Mouse (Mus musculus): ENCODE results near the gene Gpr62. TPM values are rescaled to one million over a fixed set of nuclear protein-coding genes. Genes with fewer than 3 reads are reported as not detected.
A peak's percentile ranks its signal among the peaks of the same experiment; 100 is the strongest.
"Not testable (repeated sequence)": the region's sequence is repeated elsewhere in the genome, so short reads cannot be mapped to it uniquely, and the experiment has no call there.

The Gpr62 gene
- polyA plus RNA-seq, 1 experiment from 2014 or later = 0.11 TPM

GRCm38 (mm10) chr9:106487602-106488001, 21.9 kb upstream of the Gpr62 start:
- not testable (repeated sequence) for H3K27me3 ChIP-seq (replicated peaks; ENCODE audit: control insufficient read depth, insufficient read depth, low read length); H3K4me3 ChIP-seq (ENCODE audit: low read depth, low read length); H3K27ac ChIP-seq (ENCODE audit: low read depth, low read length); H3K9me3 ChIP-seq (ENCODE audit: control insufficient read depth, low read length); ATAC-seq (replicated peaks; ENCODE audit: low FRiP score); H3K4me2 ChIP-seq; DNase-seq (ENCODE audit: low spot score); H3K9ac ChIP-seq (ENCODE audit: low read depth, low read length); H3K4me1 ChIP-seq (replicated peaks; ENCODE audit: control insufficient read depth, insufficient read depth, low read length)
- WGBS = 78% methylated on average over 6 of the region's 6 CpGs
- H3K36me3 ChIP-seq (ENCODE audit: control insufficient read depth, insufficient read depth, low read length) = peaks cover 24% of the 10 kb centered on the region; the same call in 1 of the 2 replicates

DNA sequence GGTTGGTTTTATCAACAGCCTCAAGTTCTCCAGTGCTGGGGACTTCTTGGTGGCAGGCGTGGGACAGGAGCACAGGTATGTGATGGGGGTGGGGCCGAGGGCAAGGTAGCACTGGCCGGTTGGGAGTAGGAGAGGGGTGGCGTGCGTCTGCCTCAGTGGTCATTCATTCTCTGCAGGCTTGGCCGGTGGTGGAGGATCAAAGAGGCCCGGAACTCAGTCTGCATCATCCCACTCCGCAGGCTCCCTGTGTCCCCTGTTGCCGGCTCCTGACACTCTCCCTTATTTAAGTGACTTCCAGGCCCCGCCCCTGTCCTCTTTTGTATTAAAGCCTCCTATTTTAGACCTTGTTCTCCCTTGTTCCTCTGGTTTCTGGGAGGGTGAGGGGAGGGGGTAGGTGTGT, 19.3 kb upstream of the Gpr62 start:
- WGBS = 95% methylated on average over 10 of the region's 10 CpGs
- H3K36me3 ChIP-seq (ENCODE audit: control insufficient read depth, insufficient read depth, low read length) = peaks cover 36% of the 10 kb centered on the region

DNA sequence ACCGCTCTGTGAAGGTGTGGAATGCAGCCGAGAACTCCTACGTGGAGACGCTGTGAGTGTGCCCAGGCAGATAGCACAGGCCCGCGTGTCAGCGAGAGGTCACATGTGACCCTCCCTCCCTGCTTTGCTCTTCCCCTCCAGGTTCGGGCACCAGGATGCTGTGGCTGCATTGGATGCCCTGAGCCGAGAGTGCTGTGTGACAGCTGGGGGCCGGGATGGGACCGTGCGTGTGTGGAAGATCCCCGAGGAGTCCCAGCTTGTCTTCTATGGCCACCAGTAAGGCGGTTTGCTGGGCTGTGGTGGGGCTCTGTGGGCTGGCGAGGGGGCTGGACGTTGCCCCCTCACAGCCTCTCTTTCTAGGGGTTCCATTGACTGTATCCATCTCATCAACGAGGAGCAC, 17.9 kb upstream of the Gpr62 start:
- no peaks in the 10 kb centered on the region for H3K4me1 ChIP-seq (replicated peaks; ENCODE audit: control insufficient read depth, insufficient read depth, low read length)
- H3K4me2 ChIP-seq = no peak overlapping the region
- 92% methylated on average over 17 of the region's 17 CpGs for whole genome bisulfite sequencing
- no peak overlapping the region for H3K9ac ChIP-seq (ENCODE audit: low read depth, low read length)
- H3K27ac ChIP-seq (ENCODE audit: low read depth, low read length) = no peak overlapping the region
- peaks cover 38% of the 10 kb centered on the region for H3K36me3 ChIP-seq (ENCODE audit: control insufficient read depth, insufficient read depth, low read length)
- no peaks in the 10 kb centered on the region for H3K9me3 ChIP-seq (ENCODE audit: control insufficient read depth, low read length)
- DNase-seq (ENCODE audit: low spot score) (no peak), ATAC-seq (replicated peaks; ENCODE audit: low FRiP score) (0 out of 2 replicates have a peak, but pooled peaks have one; percentile 14)
- no peaks in the 10 kb centered on the region for H3K27me3 ChIP-seq (replicated peaks; ENCODE audit: control insufficient read depth, insufficient read depth, low read length)
- H3K4me3 ChIP-seq (ENCODE audit: low read depth, low read length) = no peak overlapping the region

More for the DNA sequence above, 19.3 kb upstream of the Gpr62 start:
- no peaks in the 10 kb centered on the region for H3K9me3 ChIP-seq (ENCODE audit: control insufficient read depth, low read length)
- H3K4me2 ChIP-seq = no peak overlapping the region
- DNase-seq (ENCODE audit: low spot score) = no peak
- no peak overlapping the region for H3K27ac ChIP-seq (ENCODE audit: low read depth, low read length)
- no peak overlapping the region for H3K4me3 ChIP-seq (ENCODE audit: low read depth, low read length)
- H3K27me3 ChIP-seq (replicated peaks; ENCODE audit: control insufficient read depth, insufficient read depth, low read length) = no peaks in the 10 kb centered on the region
- no peak overlapping the region for H3K9ac ChIP-seq (ENCODE audit: low read depth, low read length)
- ATAC-seq (replicated peaks; ENCODE audit: low FRiP score) = no peak
- H3K4me1 ChIP-seq (replicated peaks; ENCODE audit: control insufficient read depth, insufficient read depth, low read length) = no peaks in the 10 kb centered on the region

GRCm38 (mm10) chr9:106483136-106483535, 17.4 kb upstream of the Gpr62 start:
- no peak for DNase-seq (ENCODE audit: low spot score)
- Histone ChIP-seq H3K36me3 (ENCODE audit: control insufficient read depth, insufficient read depth, low read length) (peaks cover 38% of the 10 kb centered on the region), H3K27ac (ENCODE audit: low read depth, low read length) (no peak overlapping the region), H3K4me3 (ENCODE audit: low read depth, low read length) (no peak overlapping the region), H3K27me3 (replicated peaks; ENCODE audit: control insufficient read depth, insufficient read depth, low read length) (no peaks in the 10 kb centered on the region), H3K9ac (ENCODE audit: low read depth, low read length) (no peak overlapping the region), H3K4me1 (replicated peaks; ENCODE audit: control insufficient read depth, insufficient read depth, low read length) (peaks cover 3% of the 10 kb centered on the region; the same call in 1 of the 2 replicates), H3K9me3 (ENCODE audit: control insufficient read depth, low read length) (no peaks in the 10 kb centered on the region), H3K4me2 (no peak overlapping the region)
- 95% methylated on average over 10 of the region's 10 CpGs for WGBS
- no peak for ATAC-seq (replicated peaks; ENCODE audit: low FRiP score)

DNA sequence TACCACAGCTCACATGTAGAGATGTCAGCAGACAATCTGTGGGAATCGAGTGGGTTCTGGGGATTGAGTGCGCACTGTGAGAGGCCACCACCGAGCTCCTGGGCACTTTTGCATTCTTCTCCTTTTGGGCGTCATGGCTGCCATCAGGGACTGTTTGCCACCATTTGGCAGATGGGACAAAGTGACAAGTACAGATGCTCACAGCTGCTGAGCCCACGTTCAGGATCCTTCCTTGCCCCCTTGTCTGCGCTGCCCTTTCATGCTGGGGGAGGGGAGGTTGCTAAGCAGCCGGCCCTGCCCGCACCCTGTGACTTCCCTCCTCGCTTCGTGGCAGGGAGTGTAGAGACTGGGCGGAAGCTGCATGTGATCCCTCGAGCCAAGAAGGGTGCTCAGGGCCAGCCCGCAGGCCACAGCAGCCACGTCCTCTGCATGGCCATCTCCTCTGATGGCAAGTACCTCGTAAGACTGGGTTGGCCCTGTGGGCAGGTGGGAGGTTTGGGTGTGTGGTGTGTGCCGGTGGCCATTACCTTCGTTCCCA, 16.9 kb upstream of the Gpr62 start:
- DNase-seq (ENCODE audit: low spot score) (no peak), ATAC-seq (replicated peaks; ENCODE audit: low FRiP score) (no peak)
- Histone ChIP-seq H3K9me3 (ENCODE audit: control insufficient read depth, low read length) (no peaks in the 10 kb centered on the region), H3K27me3 (replicated peaks; ENCODE audit: control insufficient read depth, insufficient read depth, low read length) (no peaks in the 10 kb centered on the region), H3K4me1 (replicated peaks; ENCODE audit: control insufficient read depth, insufficient read depth, low read length) (peaks cover 6% of the 10 kb centered on the region; the same call in 1 of the 2 replicates), H3K36me3 (ENCODE audit: control insufficient read depth, insufficient read depth, low read length) (peaks cover 38% of the 10 kb centered on the region), H3K4me3 (ENCODE audit: low read depth, low read length) (no peak overlapping the region), H3K9ac (ENCODE audit: low read depth, low read length) (no peak overlapping the region), H3K27ac (ENCODE audit: low read depth, low read length) (no peak overlapping the region), H3K4me2 (no peak overlapping the region)
- WGBS = 87% methylated on average over 17 of the region's 17 CpGs

- no peaks in the 10 kb centered on the region for H3K9me3 ChIP-seq (ENCODE audit: control insufficient read depth, low read length)
- DNase-seq (ENCODE audit: low spot score) = no peak
- peaks cover 6% of the 10 kb centered on the region; the same call in 1 of the 2 replicates for H3K4me1 ChIP-seq (replicated peaks; ENCODE audit: control insufficient read depth, insufficient read depth, low read length)
- H3K27me3 ChIP-seq (replicated peaks; ENCODE audit: control insufficient read depth, insufficient read depth, low read length) = no peaks in the 10 kb centered on the region
- H3K4me2 ChIP-seq = no peak overlapping the region
- no peak overlapping the region for H3K9ac ChIP-seq (ENCODE audit: low read depth, low read length)
- WGBS = 89% methylated on average over 13 of the region's 13 CpGs
- H3K4me3 ChIP-seq (ENCODE audit: low read depth, low read length) = no peak overlapping the region
- no peak for ATAC-seq (replicated peaks; ENCODE audit: low FRiP score)
- H3K36me3 ChIP-seq (ENCODE audit: control insufficient read depth, insufficient read depth, low read length) = peaks cover 38% of the 10 kb centered on the region
- H3K27ac ChIP-seq (ENCODE audit: low read depth, low read length) = no peak overlapping the region
Observed at GRCm38 (mm10) chr9:106481676-106482075, 15.9 kb upstream of the Gpr62 start.

DNA sequence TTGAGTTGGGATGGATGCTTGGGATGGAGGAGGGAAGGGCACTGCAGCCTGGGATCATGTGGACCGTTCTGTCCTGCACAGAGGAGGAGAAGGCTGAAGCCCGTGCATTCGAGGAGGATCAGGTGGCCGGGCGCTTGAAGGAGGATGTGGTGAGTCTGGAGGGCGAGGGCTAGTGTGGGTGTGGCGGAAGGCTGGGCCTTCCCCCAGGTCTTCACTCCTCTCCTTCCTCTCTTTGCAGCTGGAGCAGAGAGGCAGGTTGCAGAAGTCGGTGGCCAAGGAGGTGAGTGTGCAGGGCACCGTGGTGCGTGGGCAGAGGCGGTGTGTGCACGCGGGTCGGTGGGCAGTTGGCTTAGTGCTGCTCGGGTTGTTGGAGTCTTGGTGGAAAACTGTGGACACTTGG, 15.3 kb upstream of the Gpr62 start:
- peaks cover 37% of the 10 kb centered on the region for H3K36me3 ChIP-seq (ENCODE audit: control insufficient read depth, insufficient read depth, low read length)
- no peak for DNase-seq (ENCODE audit: low spot score)
- peaks cover 11% of the 10 kb centered on the region for H3K4me1 ChIP-seq (replicated peaks; ENCODE audit: control insufficient read depth, insufficient read depth, low read length)
- H3K27ac ChIP-seq (ENCODE audit: low read depth, low read length) = no peak overlapping the region
- H3K4me3 ChIP-seq (ENCODE audit: low read depth, low read length) = no peak overlapping the region
- ATAC-seq (replicated peaks; ENCODE audit: low FRiP score) = no peak
- no peak overlapping the region for H3K4me2 ChIP-seq
- no peaks in the 10 kb centered on the region for H3K27me3 ChIP-seq (replicated peaks; ENCODE audit: control insufficient read depth, insufficient read depth, low read length)
- no peak overlapping the region for H3K9ac ChIP-seq (ENCODE audit: low read depth, low read length)
- WGBS = 83% methylated on average over 15 of the region's 15 CpGs
- no peaks in the 10 kb centered on the region for H3K9me3 ChIP-seq (ENCODE audit: control insufficient read depth, low read length)

DNA sequence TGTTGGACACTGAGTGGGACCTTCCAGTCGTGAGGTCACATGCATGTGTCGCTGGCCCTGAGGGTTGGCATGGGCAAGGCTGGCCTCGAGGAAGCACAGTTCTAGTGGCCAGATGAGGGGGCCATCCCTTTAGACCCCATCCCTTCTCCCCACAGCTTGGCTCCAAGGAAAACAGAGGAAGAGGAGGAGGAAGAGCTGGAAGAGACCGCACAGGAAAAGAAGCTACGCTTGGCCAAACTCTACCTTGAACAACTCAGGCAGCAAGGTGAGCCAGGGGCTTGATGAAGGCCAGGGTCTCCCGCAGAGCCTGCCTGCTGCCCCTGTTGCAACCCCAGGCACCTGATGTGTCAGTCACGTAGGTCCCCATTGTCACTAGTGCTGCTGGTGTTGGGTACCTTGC, 14.8 kb upstream of the Gpr62 start:
- DNase-seq (ENCODE audit: low spot score) (no peak), ATAC-seq (replicated peaks; ENCODE audit: low FRiP score) (no peak)
- H3K4me3 ChIP-seq (ENCODE audit: low read depth, low read length) = no peak overlapping the region
- peaks cover 34% of the 10 kb centered on the region for H3K36me3 ChIP-seq (ENCODE audit: control insufficient read depth, insufficient read depth, low read length)
- H3K9me3 ChIP-seq (ENCODE audit: control insufficient read depth, low read length) = no peaks in the 10 kb centered on the region
- peaks cover 15% of the 10 kb centered on the region for H3K4me1 ChIP-seq (replicated peaks; ENCODE audit: control insufficient read depth, insufficient read depth, low read length)
- H3K27ac ChIP-seq (ENCODE audit: low read depth, low read length) = no peak overlapping the region
- WGBS = 93% methylated on average over 7 of the region's 7 CpGs
- H3K27me3 ChIP-seq (replicated peaks; ENCODE audit: control insufficient read depth, insufficient read depth, low read length) = no peaks in the 10 kb centered on the region
- no peak overlapping the region for H3K4me2 ChIP-seq
- no peak overlapping the region for H3K9ac ChIP-seq (ENCODE audit: low read depth, low read length)

- peak overlapping the region; percentile 86 for H3K4me3 ChIP-seq (ENCODE audit: low read depth, low read length)
- H3K9ac ChIP-seq (ENCODE audit: low read depth, low read length) = peak overlapping the region; percentile 63
- no peaks in the 10 kb centered on the region for H3K9me3 ChIP-seq (ENCODE audit: control insufficient read depth, low read length)
- DNase-seq (ENCODE audit: low spot score) (no peak), ATAC-seq (replicated peaks; ENCODE audit: low FRiP score) (no peak)
- peaks cover 27% of the 10 kb centered on the region for H3K4me1 ChIP-seq (replicated peaks; ENCODE audit: control insufficient read depth, insufficient read depth, low read length)
- H3K4me2 ChIP-seq = peak overlapping the region; percentile 77
- no peak overlapping the region for H3K27ac ChIP-seq (ENCODE audit: low read depth, low read length)
- WGBS = 71% methylated on average over 9 of the region's 9 CpGs
- H3K27me3 ChIP-seq (replicated peaks; ENCODE audit: control insufficient read depth, insufficient read depth, low read length) = no peaks in the 10 kb centered on the region
- peaks cover 19% of the 10 kb centered on the region for H3K36me3 ChIP-seq (ENCODE audit: control insufficient read depth, insufficient read depth, low read length)
Observed at GRCm38 (mm10) chr9:106478101-106478500, 12.4 kb upstream of the Gpr62 start.
